Mouse (Mus musculus) heart, embryonic 10.5 days (tissue): ENCODE results near the gene Cox6a2. TPM values are rescaled to one million over a fixed set of nuclear protein-coding genes. Genes with fewer than 3 reads are reported as not detected.

Experiments
- DNase-seq: peaks from one replicate; pipeline ENCODE4 v3.0.0-alpha.2; 2017; ENCODE audit warnings: low spot score
- H3K27ac ChIP-seq: fragments of 300-500 bp; sonication (generic); 2 replicates; pipeline ENCODE4 v1.5.1; 2016; ENCODE audit warnings: mild to moderate bottlenecking
- H3K27me3 ChIP-seq: fragments of 300-500 bp; sonication (generic); 2 replicates; pipeline ENCODE4 v1.6.1; 2016; ENCODE audit warnings: mild to moderate bottlenecking; ENCODE audit not compliant: poor library complexity, insufficient read depth, severe bottlenecking
- H3K36me3 ChIP-seq: fragments of 300-500 bp; sonication (generic); 2 replicates; pipeline ENCODE4 v1.6.1; 2016; ENCODE audit warnings: mild to moderate bottlenecking, moderate library complexity
- H3K4me1 ChIP-seq: fragments of 300-500 bp; sonication (generic); 2 replicates; pipeline ENCODE4 v1.6.1; 2016; ENCODE audit warnings: mild to moderate bottlenecking
- H3K4me3 ChIP-seq: fragments of 300-500 bp; sonication (generic); 2 replicates; pipeline ENCODE4 v1.5.1; 2016; ENCODE audit warnings: mild to moderate bottlenecking, moderate library complexity
- H3K9me3 ChIP-seq: fragments of 300-500 bp; sonication (generic); 2 replicates; pipeline ENCODE4 v1.6.1; 2016; ENCODE audit warnings: mild to moderate bottlenecking, moderate library complexity
- WGBS: fragments of 180-500 bp; shearing (Covaris S2); methylation state at CpG from one replicate; pipeline ENCODE4 v1.1.7; 2016; 5-methylcytosine and 5-hydroxymethylcytosine counted together
- polyA plus RNA-seq: library from polyadenylated mRNA; unstranded; fragments of >200 nt; fragmentation: Nextera tagmentation; extraction: Ambion mirVana; gene quantifications from 2 replicates; pipeline ENCODE4 v1.2.1, GENCODE M21; 2016

Cox6a2 gene
- polyA plus RNA-seq, 1 experiment from 2014 or later = 258 TPM

GRCm38 (mm10) chr7:128242331-128242730 lies 36.1 kb upstream of the Cox6a2 start:
- Histone ChIP-seq H3K4me3 (no peak overlapping the region), H3K36me3 (peaks cover 58% of the 10 kb centered on the region), H3K27ac (no peak overlapping the region), H3K27me3 (no peaks in the 10 kb centered on the region), H3K4me1 (peaks cover 43% of the 10 kb centered on the region), H3K9me3 (no peaks in the 10 kb centered on the region)
- WGBS = 94% methylated on average over 16 of the region's 16 CpGs
- no peak for DNase-seq

GRCm38 (mm10) chr7:128240131-128240784 lies 34.1 kb upstream of the Cox6a2 start:
- peak; percentile 70 for DNase-seq
- 90% methylated on average over 27 of the region's 27 CpGs for WGBS
- peaks cover 35% of the 10 kb centered on the region for H3K4me1 ChIP-seq

GRCm38 (mm10) chr7:128238991-128239390 lies 32.8 kb upstream of the Cox6a2 start:
- 29% methylated on average over 4 of the region's 4 CpGs for WGBS
- Histone ChIP-seq H3K27me3 (no peaks in the 10 kb centered on the region), H3K9me3 (no peaks in the 10 kb centered on the region), H3K4me1 (peaks cover 26% of the 10 kb centered on the region), H3K4me3 (peak overlapping the region; percentile 79), H3K36me3 (peaks cover 49% of the 10 kb centered on the region), H3K27ac (peak overlapping the region; percentile 97)
- DNase-seq = peak; percentile 73

More at GRCm38 (mm10) chr7:128240131-128240784, 34.1 kb upstream of the Cox6a2 start:
- Histone ChIP-seq H3K27ac (0 out of 2 replicates have a peak overlapping the region, but pooled peaks have one; percentile 13), H3K4me3 (no peak overlapping the region), H3K9me3 (no peaks in the 10 kb centered on the region), H3K36me3 (peaks cover 62% of the 10 kb centered on the region), H3K27me3 (no peaks in the 10 kb centered on the region)

GRCm38 (mm10) chr7:128237927-128238778 lies 32.0 kb upstream of the Cox6a2 start, which contains the start of gene 9130023H24Rik:
Gene 9130023H24Rik (minus strand): TSS chr7:128238031.
- WGBS = under 1% methylated on average over 72 of the region's 72 CpGs
- peaks cover 45% of the 10 kb centered on the region for H3K36me3 ChIP-seq
- peak; percentile 100 for DNase-seq
- H3K27ac ChIP-seq = peak within 1 kb of the TSS; percentile 97
- H3K4me1 ChIP-seq = peaks cover 23% of the 10 kb centered on the region
- H3K4me3 ChIP-seq = peak within 1 kb of the TSS; percentile 79
- H3K9me3 ChIP-seq = no peaks in the 10 kb centered on the region
- no peaks in the 10 kb centered on the region for H3K27me3 ChIP-seq

GRCm38 (mm10) chr7:128237593-128237926 lies 31.4 kb upstream of the Cox6a2 start:
- Histone ChIP-seq H3K27ac (peak overlapping the region; percentile 97), H3K9me3 (no peaks in the 10 kb centered on the region), H3K4me3 (peak overlapping the region; percentile 79), H3K4me1 (peaks cover 23% of the 10 kb centered on the region), H3K36me3 (peaks cover 39% of the 10 kb centered on the region), H3K27me3 (no peaks in the 10 kb centered on the region)
- DNase-seq = no peak
- WGBS = under 1% methylated on average over 25 of the region's 25 CpGs

- H3K36me3 ChIP-seq = peaks cover 34% of the 10 kb centered on the region
- peak within 1 kb of the TSS; percentile 97 for H3K27ac ChIP-seq
- peak; percentile 91 for DNase-seq
- 25% methylated on average over 37 of the region's 37 CpGs for WGBS
- H3K4me3 ChIP-seq = peak within 1 kb of the TSS; percentile 79
- no peaks in the 10 kb centered on the region for H3K9me3 ChIP-seq
- H3K4me1 ChIP-seq = peaks cover 23% of the 10 kb centered on the region
- no peaks in the 10 kb centered on the region for H3K27me3 ChIP-seq
Observed at GRCm38 (mm10) chr7:128236856-128237592, 30.8 kb upstream of the Cox6a2 start, which contains the start of gene Armc5. Gene Armc5 (plus strand): TSS chr7:128237342.

GRCm38 (mm10) chr7:128236426-128236825 lies 30.2 kb upstream of the Cox6a2 start:
- DNase-seq = no peak
- peaks cover 28% of the 10 kb centered on the region for H3K36me3 ChIP-seq
- H3K27ac ChIP-seq = peak overlapping the region; percentile 97
- WGBS = 87% methylated on average over 13 of the region's 13 CpGs
- H3K27me3 ChIP-seq = no peaks in the 10 kb centered on the region
- H3K4me3 ChIP-seq = peak overlapping the region; percentile 79; the same call in 1 of the 2 replicates
- no peaks in the 10 kb centered on the region for H3K9me3 ChIP-seq
- peaks cover 23% of the 10 kb centered on the region for H3K4me1 ChIP-seq

GRCm38 (mm10) chr7:128235481-128235880 lies 29.3 kb upstream of the Cox6a2 start:
- 79% methylated on average over 1 of the region's 1 CpGs for WGBS
- H3K36me3 ChIP-seq = peaks cover 18% of the 10 kb centered on the region

GRCm38 (mm10) chr7:128234796-128235195 lies 28.6 kb upstream of the Cox6a2 start:
- H3K36me3 ChIP-seq = peaks cover 11% of the 10 kb centered on the region
- no peaks in the 10 kb centered on the region for H3K27me3 ChIP-seq
- no peak overlapping the region for H3K27ac ChIP-seq
- H3K4me1 ChIP-seq = peaks cover 14% of the 10 kb centered on the region
- no peak for DNase-seq
- no peaks in the 10 kb centered on the region for H3K9me3 ChIP-seq
- no peak overlapping the region for H3K4me3 ChIP-seq
- 87% methylated on average over 2 of the region's 2 CpGs for WGBS

More at GRCm38 (mm10) chr7:128235481-128235880, 29.3 kb upstream of the Cox6a2 start:
- Histone ChIP-seq H3K27me3 (no peaks in the 10 kb centered on the region), H3K4me3 (no peak overlapping the region), H3K4me1 (peaks cover 21% of the 10 kb centered on the region), H3K9me3 (no peaks in the 10 kb centered on the region), H3K27ac (no peak overlapping the region)
- no peak for DNase-seq

- Histone ChIP-seq H3K27me3 (no peaks in the 10 kb centered on the region), H3K4me3 (no peak overlapping the region), H3K4me1 (peaks cover 2% of the 10 kb centered on the region; the same call in 1 of the 2 replicates), H3K27ac (no peak overlapping the region), H3K9me3 (no peaks in the 10 kb centered on the region), H3K36me3 (peaks cover 8% of the 10 kb centered on the region; the same call in 1 of the 2 replicates)
- WGBS = 39% methylated on average over 8 of the region's 8 CpGs
- DNase-seq = no peak
Observed at GRCm38 (mm10) chr7:128231741-128232140, 25.6 kb upstream of the Cox6a2 start.

- Histone ChIP-seq H3K36me3 (no peaks in the 10 kb centered on the region), H3K4me1 (no peaks in the 10 kb centered on the region), H3K27me3 (no peaks in the 10 kb centered on the region), H3K9me3 (no peaks in the 10 kb centered on the region), H3K27ac (no peak overlapping the region), H3K4me3 (no peak overlapping the region)
- DNase-seq = no peak
- 90% methylated on average over 3 of the region's 3 CpGs for WGBS
Observed at GRCm38 (mm10) chr7:128220936-128221335, 14.7 kb upstream of the Cox6a2 start.

GRCm38 (mm10) chr7:128219952-128220351 lies 13.8 kb upstream of the Cox6a2 start:
- H3K9me3 ChIP-seq = no peaks in the 10 kb centered on the region
- no peaks in the 10 kb centered on the region for H3K4me1 ChIP-seq
- no peaks in the 10 kb centered on the region for H3K36me3 ChIP-seq
- WGBS = 55% methylated on average over 4 of the region's 4 CpGs
- H3K27ac ChIP-seq = no peak overlapping the region
- no peak for DNase-seq
- H3K4me3 ChIP-seq = no peak overlapping the region
- H3K27me3 ChIP-seq = no peaks in the 10 kb centered on the region
